Mouse (Mus musculus) forebrain, postnatal 0 days (tissue): ENCODE data around the gene Fam151a. TPM values are rescaled to one million over a fixed set of nuclear protein-coding genes. Genes with fewer than 3 reads are reported as not detected.
"Not testable (repeated sequence)": the region's sequence is repeated elsewhere in the genome, so short reads cannot be mapped to it uniquely, and the experiment has no call there.

Experiments
- ATAC-seq: fragments of 200-750 bp; cut with Nextera tagmentation; 2 replicates; pipeline ENCODE4 v1.8.0; 2017; ENCODE audit warnings: mild to moderate bottlenecking, moderate library complexity
- DNase-seq: peaks from one replicate; pipeline ENCODE4 v3.0.0-alpha.2; 2015
- H3K27ac ChIP-seq: fragments of 300-500 bp; sonication (generic); 2 replicates; pipeline ENCODE4 v1.5.1; 2014; ENCODE audit warnings: low read depth, mild to moderate bottlenecking, antibody characterized with exemption, low read length, moderate library complexity, mixed read lengths
- H3K27me3 ChIP-seq: fragments of 300-500 bp; sonication (generic); 2 replicates; pipeline ENCODE4 v1.6.1; 2014; ENCODE audit warnings: mild to moderate bottlenecking, low read length, mixed read lengths; ENCODE audit not compliant: insufficient read depth
- H3K36me3 ChIP-seq: fragments of 300-500 bp; sonication (generic); 2 replicates; pipeline ENCODE4 v1.6.1; 2014; ENCODE audit warnings: mild to moderate bottlenecking, moderate library complexity; ENCODE audit not compliant: insufficient read depth
- H3K4me1 ChIP-seq: fragments of 300-500 bp; sonication (generic); 2 replicates; pipeline ENCODE4 v1.6.1; 2014; ENCODE audit warnings: antibody characterized with exemption; ENCODE audit not compliant: insufficient read depth
- H3K4me2 ChIP-seq: fragments of 300-500 bp; sonication (generic); 2 replicates; pipeline ENCODE4 v1.6.1; 2014; ENCODE audit warnings: low read depth, mild to moderate bottlenecking, moderate library complexity
- H3K4me3 ChIP-seq: fragments of 300-500 bp; sonication (generic); 2 replicates; pipeline ENCODE4 v1.5.1; 2014; ENCODE audit warnings: low read depth, low read length, mixed read lengths
- H3K9ac ChIP-seq: fragments of 300-500 bp; sonication (generic); 2 replicates; pipeline ENCODE4 v1.6.1; 2014; ENCODE audit warnings: mild to moderate bottlenecking
- H3K9me3 ChIP-seq: fragments of 300-500 bp; sonication (generic); 2 replicates; pipeline ENCODE4 v1.6.1; 2016; ENCODE audit warnings: low read length
- CTCF ChIP-seq: sonication (generic); IDR thresholded peaks from 2 replicates; pipeline ENCODE4 v1.5.1; 2016; ENCODE audit warnings: antibody characterized with exemption, control low read depth, low read depth
- WGBS: fragments of 180-500 bp; shearing (Covaris S2); extraction: QIAGEN DNeasy Blood & Tissue Kit; methylation state at CpG from one replicate; pipeline ENCODE4 v1.1.7; 2014; 5-methylcytosine and 5-hydroxymethylcytosine counted together
- polyA plus RNA-seq: library from polyadenylated mRNA; unstranded; fragments of >200 nt; fragmentation: Nextera tagmentation; extraction: Ambion mirVana; gene quantifications from 2 replicates; pipeline ENCODE4 v1.2.1, GENCODE M21; 2015
- total RNA-seq: library from RNA; depleted of rRNA; stranded (reverse); fragments of >200 nt; gene quantifications from 2 replicates; pipeline ENCODE4 v1.2.3, GENCODE M21; 2014; rRNA removed

Gene Fam151a
- total and polyA plus RNA-seq, 2 experiments from 2014 or later: not detected

DNA sequence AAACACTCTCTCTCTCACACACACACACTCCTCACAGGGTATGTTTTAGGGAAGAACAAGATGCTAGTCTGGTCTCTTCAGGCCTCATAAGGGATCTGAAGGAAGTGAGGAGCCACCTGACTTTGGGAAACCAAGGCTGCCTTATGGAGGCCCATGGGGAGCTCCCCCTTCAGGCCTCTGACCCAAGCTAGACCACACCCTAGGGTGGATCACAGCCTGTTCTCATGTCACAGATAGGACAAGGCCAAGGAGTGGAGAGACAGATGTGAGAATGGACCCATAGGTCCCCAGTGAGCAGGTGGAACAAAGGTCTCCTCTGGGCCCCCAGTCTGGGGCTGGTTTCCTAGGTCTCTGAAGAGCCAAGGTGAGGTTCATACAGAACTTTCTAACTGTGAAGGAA is 58.6 kb downstream of the Fam151a start:
- TF ChIP-seq CTCF: no peak

GRCm38 (mm10) chr4:106793826-106794225 is 60.1 kb downstream of the Fam151a start:
- H3K9me3 ChIP-seq, ATAC-seq, H3K4me2 ChIP-seq, H3K27me3 ChIP-seq, H3K4me1 ChIP-seq, H3K9ac ChIP-seq, H3K27ac ChIP-seq, H3K4me3 ChIP-seq, H3K36me3 ChIP-seq, DNase-seq: not testable (repeated sequence)
- WGBS: 97% methylated on average over 9 of the region's 9 CpGs

More for the DNA sequence above, 58.6 kb downstream of the Fam151a start:
- no peaks in the 10 kb centered on the region for H3K27me3 ChIP-seq
- H3K4me3 ChIP-seq: no peak overlapping the region
- no peaks in the 10 kb centered on the region for H3K9me3 ChIP-seq
- H3K9ac ChIP-seq: no peak overlapping the region
- DNase-seq (no peak), ATAC-seq (no peak)
- no peak overlapping the region for H3K27ac ChIP-seq
- no peaks in the 10 kb centered on the region for H3K36me3 ChIP-seq
- no peaks in the 10 kb centered on the region for H3K4me1 ChIP-seq
- H3K4me2 ChIP-seq: no peak overlapping the region

DNA sequence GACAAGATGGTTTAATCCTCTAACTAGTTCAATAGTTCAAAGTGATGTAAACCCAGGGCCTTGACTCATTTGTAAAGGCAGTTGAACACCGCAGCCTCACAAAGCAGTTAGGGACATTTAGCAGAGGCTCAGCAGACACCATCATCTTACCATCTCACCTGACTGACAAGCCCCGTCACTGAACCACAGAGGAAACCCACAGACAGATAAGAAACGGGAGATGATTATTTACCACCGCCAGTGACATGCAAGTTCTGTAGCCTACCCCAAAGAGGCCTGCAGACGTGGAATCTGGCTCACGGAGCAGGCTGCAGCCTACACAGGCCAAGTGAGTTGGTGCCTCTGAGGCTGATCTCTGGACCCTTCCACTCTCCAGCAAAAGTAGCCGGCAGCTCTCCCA is 60.6 kb downstream of the Fam151a start:
- Histone ChIP-seq H3K9ac (no peak overlapping the region), H3K4me2 (no peak overlapping the region), H3K27me3 (no peaks in the 10 kb centered on the region), H3K4me3 (no peak overlapping the region), H3K9me3 (no peaks in the 10 kb centered on the region), H3K27ac (no peak overlapping the region), H3K36me3 (no peaks in the 10 kb centered on the region), H3K4me1 (no peaks in the 10 kb centered on the region)
- DNase-seq: no peak
- no peak for TF ChIP-seq CTCF
- 92% methylated on average over 7 of the region's 7 CpGs for WGBS
- no peak for ATAC-seq

GRCm38 (mm10) chr4:106795289-106795688 is 61.6 kb downstream of the Fam151a start:
- H3K36me3 ChIP-seq: no peaks in the 10 kb centered on the region
- DNase-seq: no peak
- H3K27ac ChIP-seq: no peak overlapping the region
- no peak overlapping the region for H3K9ac ChIP-seq
- no peak overlapping the region for H3K4me3 ChIP-seq
- no peak overlapping the region for H3K4me2 ChIP-seq
- WGBS: 96% methylated on average over 2 of the region's 2 CpGs
- no peak for ATAC-seq
- no peaks in the 10 kb centered on the region; the same call in 1 of the 2 replicates for H3K27me3 ChIP-seq
- no peaks in the 10 kb centered on the region for H3K9me3 ChIP-seq
- no peaks in the 10 kb centered on the region for H3K4me1 ChIP-seq
- TF ChIP-seq CTCF: no peak

Other genes with a start within 250 kb of the Fam151a start
- not detected in 2 replicates for gene Bsnd, start 241.6 kb upstream of the Fam151a start, total RNA-seq
- gene Bsnd, start 241.6 kb upstream of the Fam151a start, polyA plus RNA-seq: not detected in 2 replicates
- gene Dhcr24, start 172.9 kb upstream of the Fam151a start, total RNA-seq: 101 and 105 TPM in 2 replicates
- 7.0 and 7.7 TPM in 2 replicates for gene Dhcr24, start 172.9 kb upstream of the Fam151a start, polyA plus RNA-seq
- not detected in 2 replicates for gene Lexm, start 116.6 kb upstream of the Fam151a start, total RNA-seq
- gene Lexm, start 116.6 kb upstream of the Fam151a start, polyA plus RNA-seq: 0.09 TPM in 1 of 2 replicates, not detected in the other
- 2.5 TPM in 2 replicates for gene Ttc22, start 111.5 kb upstream of the Fam151a start, total RNA-seq
- 1.2 and 1.6 TPM in 2 replicates for gene Ttc22, start 111.5 kb upstream of the Fam151a start, polyA plus RNA-seq
- 13.2 and 13.6 TPM in 2 replicates for gene Pars2, start 82.8 kb upstream of the Fam151a start, total RNA-seq
- gene Pars2, start 82.8 kb upstream of the Fam151a start, polyA plus RNA-seq: 9.2 and 9.9 TPM in 2 replicates
- 108 and 114 TPM in 2 replicates for gene Ttc4, start 54.9 kb upstream of the Fam151a start, total RNA-seq
- 78.2 and 89.1 TPM in 2 replicates for gene Ttc4, start 54.9 kb upstream of the Fam151a start, polyA plus RNA-seq
- 0.95 and 1.5 TPM in 2 replicates for gene Mroh7, start 3.0 kb upstream of the Fam151a start, total RNA-seq
- gene Mroh7, start 3.0 kb upstream of the Fam151a start, polyA plus RNA-seq: 0.30 and 0.71 TPM in 2 replicates
- 3.4 and 5.5 TPM in 2 replicates for gene Acot11, start 71.1 kb downstream of the Fam151a start, total RNA-seq
- gene Acot11, start 71.1 kb downstream of the Fam151a start, polyA plus RNA-seq: 0.75 and 1.2 TPM in 2 replicates
- 113 and 137 TPM in 2 replicates for gene Ssbp3, start 176.8 kb downstream of the Fam151a start, total RNA-seq
- 103 and 117 TPM in 2 replicates for gene Ssbp3, start 176.8 kb downstream of the Fam151a start, polyA plus RNA-seq